Mouse (Mus musculus): Measurements from ENCODE around the gene Lrrd1.
"Not testable (repeated sequence)": the region's sequence is repeated elsewhere in the genome, so short reads cannot be mapped to it uniquely, and the experiment has no call there.

Lrrd1 gene

GRCm38 (mm10) chr5:3845026-3845425, at the start of gene Lrrd1:
Gene Lrrd1, plus strand, starts transcription at chr5:3845173.
- in situ Hi-C loops (cut with MboI, MseI) = no loop called here

GRCm38 (mm10) chr5:3797101-3797500, 47.9 kb upstream of the Lrrd1 start:
- in situ Hi-C loops (cut with MboI, MseI) = not testable (repeated sequence)

GRCm38 (mm10) chr5:3798656-3799055, 46.3 kb upstream of the Lrrd1 start:
- in situ Hi-C loops (cut with MboI, MseI) = not testable (repeated sequence)

GRCm38 (mm10) chr5:3800041-3800440, 44.9 kb upstream of the Lrrd1 start:
- in situ Hi-C loops (cut with MboI, MseI) = no loop called here

- in situ Hi-C loops (cut with MboI, MseI) = no loop called here
Observed at GRCm38 (mm10) chr5:3800881-3801280, 44.1 kb upstream of the Lrrd1 start.

- in situ Hi-C loops (cut with MboI, MseI) = no loop called here
Observed at GRCm38 (mm10) chr5:3801672-3802432, 43.1 kb upstream of the Lrrd1 start.

GRCm38 (mm10) chr5:3802433-3803291, 42.3 kb upstream of the Lrrd1 start, which contains the start of the genes Ankib1 and Krit1:
Gene Ankib1, minus strand, starts transcription at chr5:3802925.
Gene Krit1, plus strand, starts transcription at chr5:3803184.
- in situ Hi-C loops (cut with MboI, MseI) = no loop called here

- in situ Hi-C loops (cut with MboI, MseI) = no loop called here
Observed at GRCm38 (mm10) chr5:3803292-3804165, 41.4 kb upstream of the Lrrd1 start.

GRCm38 (mm10) chr5:3808472-3808871, 36.5 kb upstream of the Lrrd1 start:
- in situ Hi-C loops (cut with MboI, MseI) = no loop called here

GRCm38 (mm10) chr5:3834107-3834506, 10.9 kb upstream of the Lrrd1 start:
- in situ Hi-C loops (cut with MboI, MseI) = no loop called here

GRCm38 (mm10) chr5:3870161-3870560, 25.2 kb downstream of the Lrrd1 start:
- in situ Hi-C loops (cut with MboI, MseI) = no loop called here

- in situ Hi-C loops (cut with MboI, MseI) = no loop called here
Observed at GRCm38 (mm10) chr5:3872348-3872747, 27.4 kb downstream of the Lrrd1 start.

- in situ Hi-C loops (cut with MboI, MseI) = no loop called here
Observed at GRCm38 (mm10) chr5:3873485-3873884, 28.5 kb downstream of the Lrrd1 start.

GRCm38 (mm10) chr5:3886862-3887261, 41.9 kb downstream of the Lrrd1 start:
- in situ Hi-C loops (cut with MboI, MseI) = loop anchor here (10.0 kb wide), 2 partner anchors 232 to 328 kb away; partner anchors contain the start of genes Gatad1 and Tmbim7

- in situ Hi-C loops (cut with MboI, MseI) = loop anchor here (10.0 kb wide), 2 partner anchors 234 to 326 kb away; partner anchors contain the start of genes Gatad1 and Tmbim7
Observed at GRCm38 (mm10) chr5:3889201-3889600, 44.2 kb downstream of the Lrrd1 start.

GRCm38 (mm10) chr5:3893459-3894293, 48.7 kb downstream of the Lrrd1 start, which contains the start of gene Mterf1a:
Gene Mterf1a, minus strand, starts transcription at chr5:3893933.
- in situ Hi-C loops (cut with MboI, MseI) = loop anchor here (5.0 kb wide), 1 partner anchor 299 kb away; the partner anchor contains the start of gene Mterf1b

GRCm38 (mm10) chr5:3894294-3894619, 49.3 kb downstream of the Lrrd1 start:
- in situ Hi-C loops (cut with MboI, MseI) = loop anchor here (5.0 kb wide), 1 partner anchor 298 kb away; the partner anchor contains the start of gene Mterf1b

GRCm38 (mm10) chr5:3905471-3905870, 60.5 kb downstream of the Lrrd1 start:
- in situ Hi-C loops (cut with MboI, MseI) = no loop called here
